Mouse (Mus musculus) stomach, postnatal 0 days (tissue): ENCODE results near the gene Lca5l.

Experiments
- CTCF ChIP-seq: IDR thresholded peaks from 2 replicates; pipeline ENCODE4 v1.5.1; 2016; ENCODE audit warnings: antibody characterized with exemption, low read depth, mild to moderate bottlenecking, moderate library complexity
- EP300 ChIP-seq: optimal IDR thresholded peaks from 2 replicates; pipeline ENCODE3; 2016; ENCODE audit warnings: antibody characterized with exemption

DNA sequence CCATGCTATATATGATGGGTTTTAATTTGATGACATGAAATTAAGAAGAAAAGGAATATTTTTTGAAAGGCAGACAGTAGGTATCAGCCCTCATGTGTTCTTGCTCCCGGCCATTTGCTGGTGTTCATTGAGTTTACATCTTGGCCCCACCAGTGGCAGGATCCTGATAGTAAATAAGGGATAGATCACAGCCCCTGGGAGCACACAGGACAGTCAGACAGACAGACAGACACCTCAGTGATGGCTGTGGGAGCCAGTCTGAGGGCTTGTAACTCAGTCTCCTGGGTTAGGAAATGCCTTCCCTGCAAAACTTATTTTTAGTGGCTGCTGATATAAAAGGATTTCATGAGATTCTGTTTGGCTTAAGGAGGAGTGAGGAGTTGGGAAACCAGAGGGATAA lies 30.4 kb upstream of the Lca5l start:
- TF ChIP-seq EP300 (no peak), CTCF (no peak)
